Mouse (Mus musculus) heart, embryonic 16.5 days (tissue): Measurements from ENCODE around the gene Kcnb1. TPM values are rescaled to one million over a fixed set of nuclear protein-coding genes. Genes with fewer than 3 reads are reported as not detected.
A peak's percentile ranks its signal among the peaks of the same experiment; 100 is the strongest.

Experiments
- ATAC-seq: fragments of 200-750 bp; cut with Nextera tagmentation; replicated peaks from 2 replicates; pipeline ENCODE4 v1.8.0; 2017; ENCODE audit warnings: moderate number of reproducible peaks; ENCODE audit not compliant: insufficient read depth, low FRiP score; ENCODE audit errors: extremely low read depth
- H3K27ac ChIP-seq: fragments of 300-500 bp; sonication (generic); 2 replicates; pipeline ENCODE4 v1.5.1; 2014; ENCODE audit warnings: mild to moderate bottlenecking, low read length, control low read depth, moderate library complexity
- H3K27me3 ChIP-seq: fragments of 300-500 bp; sonication (generic); 2 replicates; pipeline ENCODE4 v1.6.1; 2014; ENCODE audit warnings: low read length, mixed read lengths; ENCODE audit not compliant: control insufficient read depth, insufficient read depth
- H3K36me3 ChIP-seq: fragments of 300-500 bp; sonication (generic); 2 replicates; pipeline ENCODE4 v1.6.1; 2014; ENCODE audit not compliant: control insufficient read depth, insufficient read depth
- H3K4me1 ChIP-seq: fragments of 300-500 bp; sonication (generic); 2 replicates; pipeline ENCODE4 v1.6.1; 2014; ENCODE audit warnings: low read length, mixed read lengths; ENCODE audit not compliant: control insufficient read depth, insufficient read depth
- H3K4me2 ChIP-seq: fragments of 300-500 bp; sonication (generic); 2 replicates; pipeline ENCODE4 v1.6.1; 2014; ENCODE audit warnings: low read depth, mild to moderate bottlenecking, control low read depth, low read length
- H3K4me3 ChIP-seq: fragments of 300-500 bp; sonication (generic); 2 replicates; pipeline ENCODE4 v1.5.1; 2014; ENCODE audit warnings: mild to moderate bottlenecking, control low read depth, low read length
- H3K9ac ChIP-seq: fragments of 300-500 bp; sonication (generic); 2 replicates; pipeline ENCODE4 v1.6.1; 2014; ENCODE audit warnings: low read length, control low read depth
- H3K9me3 ChIP-seq: fragments of 300-500 bp; sonication (generic); replicated peaks from 2 replicates; pipeline ENCODE4 v1.6.1; 2016; ENCODE audit warnings: low read length; ENCODE audit not compliant: control insufficient read depth
- WGBS: fragments of 180-500 bp; shearing (Covaris S2); extraction: QIAGEN DNeasy Blood & Tissue Kit; methylation state at CpG from one replicate; pipeline ENCODE4 v1.1.7; 2014; 5-methylcytosine and 5-hydroxymethylcytosine counted together
- polyA plus RNA-seq: library from polyadenylated mRNA; unstranded; fragments of >200 nt; fragmentation: Nextera tagmentation; extraction: Ambion mirVana; gene quantifications from 2 replicates; pipeline ENCODE4 v1.2.1, GENCODE M21; 2015

The Kcnb1 gene
- polyA plus RNA-seq, 1 experiment from 2014 or later, result 0.43 TPM

GRCm38 (mm10) chr2:167130050-167130770 lies 59.7 kb downstream of the Kcnb1 start:
- Histone ChIP-seq H3K27me3 (0 out of 2 replicates have a peak, but pooled peaks cover 2% of the 10 kb centered on the region), H3K4me3 (no peak overlapping the region), H3K27ac (no peak overlapping the region), H3K4me2 (peak overlapping the region; percentile 60), H3K4me1 (peaks cover 11% of the 10 kb centered on the region), H3K9ac (no peak overlapping the region; the same call in 1 of the 2 replicates), H3K36me3 (no peaks in the 10 kb centered on the region), H3K9me3 (no peaks in the 10 kb centered on the region)
- 44% methylated on average over 9 of the region's 9 CpGs for WGBS
- ATAC-seq, result no peak

GRCm38 (mm10) chr2:167129608-167129955 lies 60.4 kb downstream of the Kcnb1 start:
- Histone ChIP-seq H3K9me3 (no peaks in the 10 kb centered on the region), H3K4me3 (peak overlapping the region; percentile 41), H3K27ac (peak overlapping the region; percentile 10; the same call in 1 of the 2 replicates), H3K4me2 (peak overlapping the region; percentile 60), H3K4me1 (peaks cover 11% of the 10 kb centered on the region), H3K9ac (peak overlapping the region; percentile 18; the same call in 1 of the 2 replicates), H3K27me3 (0 out of 2 replicates have a peak, but pooled peaks cover 2% of the 10 kb centered on the region), H3K36me3 (no peaks in the 10 kb centered on the region)
- 29% methylated on average over 9 of the region's 9 CpGs for WGBS
- no peak for ATAC-seq

GRCm38 (mm10) chr2:167128699-167129607 lies 61.0 kb downstream of the Kcnb1 start:
- Histone ChIP-seq H3K4me2 (peak overlapping the region; percentile 60), H3K9ac (peak overlapping the region; percentile 18; the same call in 1 of the 2 replicates), H3K27me3 (0 out of 2 replicates have a peak, but pooled peaks cover 2% of the 10 kb centered on the region), H3K4me3 (peak overlapping the region; percentile 41), H3K27ac (peak overlapping the region; percentile 10; the same call in 1 of the 2 replicates), H3K9me3 (no peaks in the 10 kb centered on the region), H3K36me3 (no peaks in the 10 kb centered on the region), H3K4me1 (peaks cover 12% of the 10 kb centered on the region)
- ATAC-seq, result 0 out of 2 replicates have a peak, but pooled peaks have one; percentile 5
- WGBS, result 31% methylated on average over 20 of the region's 20 CpGs

GRCm38 (mm10) chr2:167127404-167127803 lies 62.6 kb downstream of the Kcnb1 start:
- Histone ChIP-seq H3K27me3 (0 out of 2 replicates have a peak, but pooled peaks cover 2% of the 10 kb centered on the region), H3K27ac (no peak overlapping the region), H3K9ac (no peak overlapping the region), H3K9me3 (no peaks in the 10 kb centered on the region), H3K4me2 (no peak overlapping the region), H3K36me3 (no peaks in the 10 kb centered on the region), H3K4me1 (peaks cover 15% of the 10 kb centered on the region), H3K4me3 (no peak overlapping the region)
- WGBS, result 76% methylated on average over 5 of the region's 5 CpGs
- no peak for ATAC-seq

GRCm38 (mm10) chr2:167125781-167126180 lies 64.2 kb downstream of the Kcnb1 start:
- H3K4me3 ChIP-seq, result no peak overlapping the region
- no peaks in the 10 kb centered on the region for H3K36me3 ChIP-seq
- ATAC-seq, result no peak
- 0 out of 2 replicates have a peak, but pooled peaks cover 2% of the 10 kb centered on the region for H3K27me3 ChIP-seq
- no peak overlapping the region for H3K9ac ChIP-seq
- peaks cover 15% of the 10 kb centered on the region for H3K4me1 ChIP-seq
- H3K9me3 ChIP-seq, result no peaks in the 10 kb centered on the region
- H3K4me2 ChIP-seq, result no peak overlapping the region
- 75% methylated on average over 4 of the region's 4 CpGs for WGBS
- H3K27ac ChIP-seq, result no peak overlapping the region

GRCm38 (mm10) chr2:167123936-167124335 lies 66.0 kb downstream of the Kcnb1 start:
- Histone ChIP-seq H3K9ac (no peak overlapping the region), H3K9me3 (no peaks in the 10 kb centered on the region), H3K4me2 (no peak overlapping the region), H3K36me3 (no peaks in the 10 kb centered on the region), H3K4me3 (no peak overlapping the region), H3K27ac (no peak overlapping the region), H3K4me1 (peaks cover 7% of the 10 kb centered on the region), H3K27me3 (no peaks in the 10 kb centered on the region)
- WGBS, result 26% methylated on average over 11 of the region's 11 CpGs
- no peak for ATAC-seq

GRCm38 (mm10) chr2:167122737-167123136 lies 67.2 kb downstream of the Kcnb1 start:
- peaks cover 5% of the 10 kb centered on the region for H3K4me1 ChIP-seq
- no peak overlapping the region for H3K27ac ChIP-seq
- H3K9me3 ChIP-seq, result no peaks in the 10 kb centered on the region
- no peak overlapping the region for H3K4me3 ChIP-seq
- no peak overlapping the region for H3K9ac ChIP-seq
- H3K36me3 ChIP-seq, result no peaks in the 10 kb centered on the region
- no peak for ATAC-seq
- H3K4me2 ChIP-seq, result no peak overlapping the region
- H3K27me3 ChIP-seq, result no peaks in the 10 kb centered on the region
- WGBS, result 65% methylated on average over 6 of the region's 6 CpGs

GRCm38 (mm10) chr2:167121996-167122395 lies 68.0 kb downstream of the Kcnb1 start:
- H3K4me1 ChIP-seq, result peaks cover 5% of the 10 kb centered on the region
- H3K27me3 ChIP-seq, result no peaks in the 10 kb centered on the region
- ATAC-seq, result no peak

More at GRCm38 (mm10) chr2:167121996-167122395, 68.0 kb downstream of the Kcnb1 start:
- H3K27ac ChIP-seq, result no peak overlapping the region
- no peaks in the 10 kb centered on the region for H3K36me3 ChIP-seq
- no peaks in the 10 kb centered on the region for H3K9me3 ChIP-seq
- 74% methylated on average over 7 of the region's 7 CpGs for WGBS
- no peak overlapping the region for H3K4me2 ChIP-seq
- H3K4me3 ChIP-seq, result no peak overlapping the region
- H3K9ac ChIP-seq, result no peak overlapping the region
